Mouse (Mus musculus) kidney, postnatal 36 days (tissue): ENCODE results near the gene Rsg1.

Experiments used
- DNase-seq, 2 experiments: peaks; one replicate each; pipeline ENCODE4 v3.0.0; 2021 to 2022; ENCODE audit warnings: mixed read lengths in 2 of 2

Gene Rsg1

DNA sequence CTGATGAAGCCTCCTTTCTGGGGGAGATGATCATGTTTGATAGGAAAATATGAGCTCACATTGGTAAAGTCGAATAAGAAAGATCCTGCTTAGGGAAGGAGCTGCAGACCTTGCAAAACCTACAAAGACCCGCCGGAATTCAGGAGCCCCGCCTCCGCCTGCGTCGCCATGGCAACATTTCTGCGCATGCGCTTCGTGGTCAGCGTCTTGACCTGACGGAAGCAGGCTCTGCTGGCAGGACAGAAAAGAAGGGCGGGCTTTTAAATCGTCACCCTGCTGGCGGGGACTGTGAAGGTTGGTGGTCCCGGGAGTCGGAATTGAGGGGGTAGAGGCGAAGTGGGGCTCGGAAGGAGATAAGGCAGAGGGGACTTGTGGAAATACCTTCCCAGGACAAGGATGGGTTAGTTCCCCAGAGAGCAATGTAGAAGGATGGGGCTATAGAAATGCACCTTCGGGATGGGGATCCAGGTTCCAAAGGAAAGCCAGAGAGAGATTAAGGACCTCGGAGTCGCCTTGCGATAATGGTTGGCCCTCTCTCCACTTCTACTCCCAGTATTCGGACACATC is at the start of gene Rsg1:
Gene Rsg1 (plus strand): TSS at position 187 of the 567 bp plus-strand sequence.
- peak; percentile 95 to 97 for DNase-seq

DNA sequence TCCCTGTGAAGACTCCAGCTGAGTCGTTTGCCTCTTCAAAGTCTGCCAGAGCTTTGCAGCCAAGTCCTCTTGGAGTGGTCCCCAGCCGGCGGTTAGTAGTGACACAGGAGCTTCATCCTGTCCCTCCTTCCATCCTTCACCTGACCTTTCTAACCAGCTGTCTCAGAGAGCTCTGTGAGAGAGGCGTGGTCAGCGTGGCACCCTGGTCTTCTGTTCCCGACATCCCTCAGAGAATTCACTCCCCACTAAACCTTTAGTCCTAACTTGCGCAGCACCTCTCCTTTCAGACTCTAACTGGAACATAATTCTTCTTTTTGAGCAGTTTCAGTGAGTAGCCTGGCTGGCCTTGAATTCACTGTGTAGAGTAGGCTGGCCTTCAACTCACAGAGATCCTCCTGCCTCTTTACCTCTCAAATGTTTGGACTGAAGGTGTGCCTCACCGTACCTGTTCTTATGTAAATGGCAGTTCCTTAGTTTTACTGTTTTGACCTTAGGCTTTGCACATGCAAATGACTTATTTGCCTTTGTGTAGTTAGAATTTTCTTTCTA is 47.9 kb upstream of the Rsg1 start:
- DNase-seq = no peak

DNA sequence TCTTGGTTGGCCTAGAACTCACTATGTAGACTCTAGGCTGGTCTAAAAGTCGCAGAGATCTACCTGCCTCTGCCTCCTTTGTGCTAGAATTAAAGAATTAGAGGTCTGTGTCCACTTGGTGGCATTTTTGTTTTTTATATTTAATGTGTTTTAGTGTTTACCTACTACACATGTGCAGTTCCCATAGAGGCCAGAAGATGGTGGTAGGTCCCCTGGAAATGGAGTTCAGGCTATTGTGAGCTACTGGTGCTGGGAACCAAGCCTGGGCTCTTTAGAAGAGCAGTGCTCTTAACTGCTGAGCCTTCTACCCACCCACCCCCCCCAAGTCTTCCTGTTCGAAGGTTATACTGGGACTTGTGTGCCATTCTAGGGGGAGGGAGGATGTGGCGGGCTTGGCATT is 46.6 kb upstream of the Rsg1 start:
- DNase-seq = no peak

DNA sequence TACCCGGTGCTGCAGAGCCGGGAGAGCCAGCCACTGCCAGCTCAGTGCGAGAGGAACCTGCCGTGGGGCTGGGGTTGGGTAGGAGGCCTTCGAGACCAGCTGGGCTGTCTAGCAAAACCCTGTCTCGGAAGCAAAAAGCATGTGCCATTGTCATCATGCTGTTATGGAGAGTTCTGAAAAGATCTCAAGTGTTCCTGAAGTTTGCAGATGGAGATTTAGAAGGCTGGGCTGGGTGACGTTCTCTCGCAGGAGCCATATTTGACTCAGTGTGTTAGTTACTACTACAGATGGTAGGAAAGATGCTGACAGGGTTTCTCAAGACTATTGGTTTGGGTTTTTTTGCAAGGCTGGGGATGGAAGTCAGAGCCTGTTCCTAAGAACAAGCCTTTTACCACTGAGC is 41.6 kb upstream of the Rsg1 start:
- no peak for DNase-seq

DNA sequence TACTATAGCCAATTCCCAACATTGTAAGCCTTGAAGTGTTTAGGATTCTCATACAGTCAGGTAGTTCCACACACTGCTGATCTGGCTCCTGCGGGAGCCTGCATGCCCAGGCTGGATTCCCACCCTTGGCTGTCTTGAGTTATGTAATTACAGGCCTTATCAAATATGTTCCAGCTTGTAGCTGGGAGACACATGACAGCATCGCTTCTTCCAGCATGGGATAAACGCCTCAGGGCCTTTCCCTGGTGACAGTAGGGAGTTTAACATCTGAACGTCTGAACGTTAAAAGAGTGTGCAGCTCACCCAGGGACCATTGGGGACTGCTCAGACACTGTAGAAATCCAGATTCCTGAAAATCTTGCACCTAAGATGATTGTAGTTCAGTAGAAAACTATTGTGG is 38.0 kb upstream of the Rsg1 start:
- DNase-seq = no peak

DNA sequence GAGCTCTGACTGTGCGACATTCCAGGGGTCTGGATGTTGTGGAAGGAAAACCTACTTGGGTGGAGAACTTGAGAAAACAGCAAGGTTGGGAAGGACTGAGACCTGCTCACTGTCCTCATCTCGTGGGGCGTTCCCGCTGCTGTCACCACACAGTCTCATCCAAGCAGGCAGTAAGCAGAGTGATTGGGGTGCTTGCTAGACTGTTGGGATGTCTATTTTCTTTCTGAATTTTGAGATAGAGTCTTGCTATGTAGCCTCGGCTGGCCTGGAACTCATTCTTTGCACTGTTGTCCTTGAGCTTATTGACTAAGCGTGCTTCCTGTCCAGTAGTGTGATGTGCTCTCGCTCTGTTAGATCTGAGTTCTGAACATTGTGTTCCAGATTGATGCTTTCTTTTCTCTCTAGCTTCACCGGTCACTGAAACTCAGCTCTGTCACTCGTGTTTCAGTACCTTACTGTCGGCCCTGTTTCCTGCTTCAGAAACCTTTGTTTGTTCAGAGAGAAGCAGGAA is 37.4 kb upstream of the Rsg1 start:
- DNase-seq = no peak

DNA sequence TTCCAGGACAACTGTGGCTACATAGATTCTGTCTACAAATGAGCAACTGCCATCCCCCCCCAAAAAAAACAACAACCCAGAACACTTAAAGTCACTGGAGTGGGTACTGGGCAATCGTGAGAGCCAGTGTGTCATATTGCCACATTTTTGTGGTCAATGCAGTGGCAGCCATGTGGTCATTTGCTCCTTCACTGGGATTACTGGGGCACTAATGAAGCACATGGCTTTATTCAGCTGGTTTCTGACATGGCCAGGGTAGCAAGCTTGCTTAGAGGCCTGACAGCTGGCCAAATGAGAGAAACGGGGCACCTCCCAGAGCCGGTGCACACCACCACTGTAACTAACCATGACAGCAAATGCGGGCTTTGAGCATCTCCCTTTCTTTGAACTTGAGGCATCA is 35.3 kb upstream of the Rsg1 start:
- no peak for DNase-seq

DNA sequence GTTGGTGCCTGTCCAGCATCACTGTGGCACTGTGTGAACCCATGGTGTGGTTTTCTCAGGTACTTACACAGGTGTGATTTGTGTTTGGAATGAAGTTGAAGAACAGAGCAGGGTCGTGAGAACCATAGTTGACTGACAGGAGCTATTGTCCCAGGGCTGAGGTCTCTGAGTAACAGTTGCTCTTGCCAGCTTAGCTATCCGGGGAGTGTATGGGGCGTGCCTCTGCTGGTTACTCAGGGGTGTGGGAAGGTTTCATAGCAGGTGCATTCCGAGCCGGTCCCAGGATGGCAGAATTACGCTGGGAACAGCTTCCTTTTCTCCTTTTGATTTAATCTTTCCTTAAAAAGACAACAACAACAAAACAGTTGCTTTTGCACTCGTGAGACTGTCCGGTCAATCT is 32.9 kb upstream of the Rsg1 start:
- no peak for DNase-seq

DNA sequence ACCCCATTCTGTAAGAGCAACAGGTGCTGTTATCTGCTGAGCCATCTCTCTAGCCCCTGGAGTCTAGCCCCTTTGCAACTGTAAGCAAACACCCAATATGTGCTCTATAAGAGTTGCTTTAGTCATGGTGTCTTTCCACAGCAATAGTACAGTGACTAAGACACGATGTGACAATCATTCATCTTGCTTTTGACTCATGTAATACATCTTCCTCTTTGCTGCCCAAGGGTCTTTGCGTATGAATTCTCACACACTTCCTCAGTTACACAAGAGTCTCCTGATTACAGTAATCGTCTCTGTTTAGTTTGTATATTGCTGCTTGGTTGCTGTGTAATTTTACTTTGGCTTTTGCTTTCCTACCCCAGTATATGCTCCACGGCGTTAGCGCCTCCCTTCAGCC is 31.8 kb upstream of the Rsg1 start:
- no peak for DNase-seq

DNA sequence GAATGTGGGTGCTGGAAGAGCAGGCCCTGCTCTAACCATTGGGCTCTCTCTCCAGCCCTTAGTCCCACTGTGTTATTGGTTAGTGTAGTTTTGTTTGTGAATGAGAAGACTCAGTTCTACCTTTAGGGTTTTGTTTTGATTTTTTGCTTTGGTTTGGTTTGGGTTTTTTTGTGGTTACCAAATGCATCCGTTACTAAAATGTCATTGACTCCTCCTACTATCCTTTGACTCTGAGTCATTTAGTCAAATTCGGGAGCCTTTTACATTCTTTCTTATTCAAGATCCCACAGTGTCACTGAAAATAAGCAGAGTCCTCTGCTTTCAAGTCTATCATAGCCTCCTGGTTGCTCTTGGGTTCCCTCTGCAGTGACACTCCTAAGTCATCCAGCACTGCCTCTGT is 29.8 kb upstream of the Rsg1 start:
- DNase-seq = no peak

DNA sequence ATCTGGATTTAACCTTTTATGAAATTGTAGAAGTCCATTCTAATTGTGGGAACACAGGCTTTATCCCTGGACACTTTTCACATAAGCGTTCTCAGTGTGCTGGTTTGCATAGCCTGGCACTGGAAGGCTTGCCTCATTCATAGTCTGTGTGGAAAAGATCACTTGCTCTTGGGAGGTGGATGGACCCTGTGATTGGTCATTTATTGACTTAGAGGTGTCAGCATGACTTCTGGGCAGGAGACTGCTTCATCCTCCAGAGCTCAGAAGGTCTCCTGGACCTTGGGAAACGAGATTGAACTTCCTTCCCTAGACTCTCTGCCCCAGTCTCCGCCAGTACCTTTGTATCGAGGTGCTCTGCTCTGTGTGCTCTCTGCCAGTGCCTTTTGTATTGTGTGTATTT is 29.3 kb upstream of the Rsg1 start:
- peak; percentile 17 to 27 for DNase-seq

DNA sequence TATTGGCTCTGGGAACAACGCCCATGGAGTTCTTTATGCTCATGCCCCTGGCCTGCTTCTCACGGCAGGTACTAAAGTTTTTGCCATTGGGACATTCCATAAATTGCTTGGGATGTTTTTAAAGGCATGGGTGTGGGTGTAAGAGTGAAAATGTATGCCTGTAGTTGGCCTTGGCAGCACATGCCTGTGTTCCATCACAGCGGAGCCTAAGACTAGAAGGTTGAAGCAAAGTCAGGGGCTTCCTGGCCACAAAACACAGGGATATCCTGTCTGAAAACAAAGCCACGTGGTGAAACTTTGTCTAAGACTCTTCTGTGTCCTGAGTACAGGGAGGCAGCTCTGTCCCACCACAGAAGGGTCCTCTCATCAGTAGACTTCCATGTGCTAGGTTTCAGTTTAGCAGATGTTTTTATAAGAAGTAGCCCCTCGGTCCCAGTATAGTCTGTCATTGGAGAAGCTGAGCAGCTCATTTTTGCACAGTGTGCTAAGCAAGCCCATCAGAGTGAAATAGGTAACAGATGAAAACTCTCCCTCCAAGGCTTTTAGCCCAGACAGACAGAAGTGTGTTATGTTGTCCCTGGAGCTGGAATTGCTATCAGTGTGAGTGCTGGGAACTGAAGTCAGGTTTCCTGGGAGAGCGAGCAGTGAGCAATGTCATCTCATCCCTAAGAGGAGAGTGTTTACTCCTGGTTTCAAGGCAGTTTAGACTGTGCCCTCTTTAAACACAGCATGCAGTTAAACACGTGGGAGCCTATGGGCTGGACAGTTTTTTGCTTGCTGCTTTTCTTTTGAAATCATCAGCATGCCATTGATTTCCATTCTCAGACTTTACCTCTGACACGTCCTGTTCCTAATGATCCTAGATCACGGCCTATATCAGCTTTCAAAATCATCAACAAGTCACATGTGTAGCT is 26.6 kb upstream of the Rsg1 start:
- DNase-seq = no peak

DNA sequence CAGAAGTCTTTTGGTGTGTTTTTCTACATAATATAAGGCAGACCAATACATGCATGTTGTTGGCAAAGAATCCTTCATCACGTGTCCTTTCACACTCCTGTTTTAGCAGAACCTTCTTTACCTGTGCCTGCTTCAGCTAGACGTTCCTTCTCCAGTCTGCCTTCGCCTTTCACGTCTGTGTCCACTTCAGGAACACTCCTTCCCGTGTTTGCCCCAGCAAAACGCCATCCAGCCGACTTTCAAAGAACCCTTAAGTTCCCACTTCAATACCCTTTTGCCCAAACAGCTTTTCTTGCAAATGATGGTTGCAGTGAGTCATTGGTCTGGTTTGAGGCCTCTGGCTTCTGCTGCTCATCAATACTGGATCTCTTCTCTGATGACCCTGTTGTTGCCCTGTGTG is 22.5 kb upstream of the Rsg1 start:
- DNase-seq = no peak

DNA sequence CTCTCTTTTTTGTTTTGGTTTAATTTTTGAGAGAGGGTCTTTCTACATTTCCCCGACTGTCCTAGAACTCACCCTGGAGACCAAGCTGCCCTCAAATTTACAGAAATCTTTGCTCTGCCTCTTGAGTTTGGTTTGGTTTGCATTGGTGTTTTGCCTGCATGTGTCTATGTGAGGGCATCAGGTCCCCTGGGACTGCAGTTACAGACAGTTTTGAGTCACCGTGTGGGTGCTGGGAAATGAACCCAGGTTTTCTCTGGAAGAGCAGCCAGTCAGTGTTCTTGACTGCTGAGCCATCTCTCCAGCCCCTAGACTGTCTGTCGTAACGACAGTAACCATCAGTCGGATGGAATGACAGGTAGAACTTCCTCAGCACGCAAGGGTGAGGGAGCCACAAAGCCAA is 19.2 kb upstream of the Rsg1 start:
- no peak for DNase-seq

DNA sequence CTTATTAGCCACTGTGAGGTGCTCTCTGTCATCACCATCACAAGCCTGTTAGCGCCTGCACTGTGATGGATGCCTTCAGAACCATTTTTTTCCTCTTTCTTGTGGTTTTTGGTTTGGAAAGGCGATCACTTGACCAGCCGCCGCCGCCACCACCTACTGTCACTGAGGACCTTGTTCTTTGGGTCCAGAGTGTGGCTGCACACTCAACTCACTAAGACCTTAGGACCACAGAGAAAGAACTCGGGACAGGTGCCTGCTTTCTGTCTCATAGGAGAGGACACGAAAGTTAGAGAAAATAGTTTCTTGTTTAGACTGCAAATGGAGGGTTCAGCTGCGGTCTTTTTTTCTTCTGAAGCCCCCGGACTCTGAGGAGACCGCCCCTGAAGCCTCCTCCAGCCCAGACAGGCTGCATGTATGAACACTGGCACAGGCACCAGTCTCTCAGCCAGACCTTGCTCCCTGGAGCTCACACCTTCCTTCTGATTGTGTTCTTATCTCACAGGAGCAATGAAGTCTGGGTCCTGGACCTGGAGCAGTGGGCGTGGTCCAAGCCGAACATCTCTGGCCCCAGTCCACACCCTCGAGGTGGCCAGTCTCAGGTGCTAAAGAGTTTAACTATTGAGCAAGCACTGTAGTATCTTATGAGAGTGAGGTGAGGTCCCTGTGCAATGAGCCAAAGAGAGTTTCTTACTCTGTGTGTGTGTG is 16.6 kb upstream of the Rsg1 start:
- DNase-seq = no peak

DNA sequence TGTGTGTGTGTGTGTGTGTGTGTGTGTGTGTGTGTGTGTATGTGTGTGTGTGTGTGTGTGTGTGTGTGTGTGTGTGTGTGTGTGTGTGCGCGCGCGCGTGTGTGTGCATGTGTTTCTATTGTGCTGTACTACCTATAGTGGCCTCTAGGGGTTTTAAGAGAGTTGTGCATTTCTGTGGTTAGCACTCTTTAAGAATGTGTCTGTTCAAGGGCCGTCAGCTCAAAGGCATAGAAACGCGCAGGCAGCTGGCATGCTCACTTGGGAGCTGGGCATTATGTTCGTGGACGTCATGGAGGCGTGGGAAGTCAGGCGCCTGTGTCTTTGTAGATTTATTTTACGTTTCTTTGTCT is 16.1 kb upstream of the Rsg1 start:
- DNase-seq = no peak

DNA sequence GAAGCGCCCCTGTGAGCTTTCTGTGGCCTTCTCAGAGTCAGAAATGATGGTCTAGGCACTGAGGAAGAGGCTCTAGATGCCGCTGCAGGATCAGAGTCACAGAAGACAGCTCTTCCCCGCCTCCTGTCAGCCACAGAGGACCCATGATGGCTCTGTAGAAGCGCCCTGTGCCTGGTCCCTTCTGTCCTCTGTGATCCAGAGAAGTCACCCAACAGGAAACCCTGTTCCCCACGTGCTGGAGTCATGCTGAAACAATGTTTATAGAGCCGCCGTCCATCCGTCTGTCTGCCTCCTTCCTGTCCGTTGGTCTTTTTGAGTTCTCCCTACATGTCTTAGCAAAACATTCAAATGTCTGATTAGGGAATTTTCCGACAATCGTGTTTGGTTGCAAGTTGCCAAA is 12.8 kb upstream of the Rsg1 start:
- peak; percentile 15 to 34 for DNase-seq

DNA sequence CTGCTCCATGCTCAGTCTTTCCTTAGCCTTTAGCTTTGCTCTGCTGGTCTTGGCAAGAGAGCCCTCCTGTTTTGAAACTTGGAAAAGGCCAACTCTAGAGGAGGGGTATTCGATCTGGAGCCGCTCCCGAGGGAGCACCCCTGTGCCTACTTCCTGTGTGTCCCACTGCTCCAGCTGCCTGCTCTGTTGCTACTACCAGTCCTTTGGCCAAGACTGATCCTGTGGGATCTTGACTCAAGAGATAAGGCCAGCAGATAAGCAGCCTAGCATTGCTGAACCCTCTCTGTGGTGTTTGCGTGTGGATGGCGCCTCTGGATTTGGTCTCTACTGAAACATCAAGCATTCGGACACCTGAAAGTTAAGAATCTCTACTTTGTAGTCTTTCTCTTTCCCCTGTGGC is 11.6 kb upstream of the Rsg1 start:
- DNase-seq = no peak

DNA sequence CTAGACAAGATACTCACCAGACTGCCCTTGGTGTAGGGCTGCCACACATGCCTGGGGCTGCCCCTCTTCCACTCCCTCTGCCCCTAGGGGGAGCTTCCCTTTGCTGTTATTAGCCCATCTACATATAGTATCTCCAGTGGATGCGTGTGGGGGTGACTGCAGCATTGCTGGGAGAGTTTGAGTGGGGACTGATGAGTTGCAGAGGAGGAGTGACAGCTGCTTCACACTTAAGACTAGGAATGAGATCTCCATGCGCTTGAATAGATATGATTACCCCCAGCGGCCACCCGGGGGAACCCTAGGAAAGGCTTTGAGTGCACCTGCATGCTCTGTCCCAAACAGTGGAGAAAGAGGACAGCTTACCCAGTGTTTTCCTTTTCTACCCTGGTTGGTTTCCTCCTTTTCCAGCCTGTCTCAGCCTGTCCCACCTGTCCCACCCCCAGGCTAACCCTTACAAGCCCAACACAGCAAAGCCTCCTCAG is 9.1 kb upstream of the Rsg1 start:
- DNase-seq = peak in 1 of 2 experiments; percentile 67

DNA sequence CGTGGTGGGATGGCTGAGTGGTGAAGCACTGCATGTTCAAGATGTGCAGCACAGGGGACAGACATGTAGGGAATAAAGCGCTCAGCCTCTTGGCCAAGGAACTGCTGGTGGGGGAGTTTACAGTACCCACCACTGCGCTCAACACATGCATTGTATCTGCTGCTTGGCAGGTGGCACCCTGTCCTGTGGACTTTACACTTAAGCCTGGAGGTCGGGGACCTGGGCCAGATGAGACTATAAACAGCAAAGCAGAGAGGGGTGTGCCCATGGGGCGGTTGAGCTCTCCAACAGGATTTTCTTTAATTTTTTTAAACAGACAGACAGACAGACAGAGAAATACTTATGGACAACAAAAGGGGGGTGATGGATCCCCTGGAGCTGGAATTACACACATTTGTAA is 6.7 kb upstream of the Rsg1 start:
- peak; percentile 60 to 67 for DNase-seq

DNA sequence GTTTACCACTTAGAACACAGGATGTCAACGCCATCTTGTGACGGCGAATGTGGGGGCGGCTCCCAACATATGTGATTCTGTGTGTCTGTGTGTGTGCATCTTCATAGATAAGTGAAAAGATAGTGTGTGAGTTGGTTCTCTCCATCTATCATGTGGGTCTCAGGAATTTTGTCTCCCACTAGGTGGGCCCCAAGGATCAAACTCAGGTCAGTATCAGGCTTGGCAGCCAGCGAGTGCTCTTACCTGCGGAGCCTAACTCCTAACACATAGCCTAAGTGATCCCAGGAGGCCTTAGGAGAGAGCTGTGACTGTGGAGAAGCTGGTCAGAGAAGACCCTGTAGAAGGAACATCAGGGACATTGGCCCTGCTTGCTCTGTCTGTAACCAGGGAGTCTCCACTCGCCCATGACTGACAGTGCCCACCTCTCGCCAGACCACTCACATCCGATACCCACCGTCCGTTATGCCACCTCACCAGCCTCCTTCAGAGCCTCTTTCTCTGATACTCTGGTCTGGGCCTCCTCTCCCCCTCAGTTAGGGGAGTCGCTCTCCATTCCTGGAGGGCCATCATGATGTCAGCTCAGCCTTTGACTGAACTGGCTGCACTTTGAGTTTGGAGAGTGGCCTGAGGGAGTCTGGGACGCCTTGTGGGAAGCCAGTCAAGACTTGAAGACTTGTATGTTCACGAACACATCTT is 3.1 kb upstream of the Rsg1 start:
- DNase-seq = no peak

DNA sequence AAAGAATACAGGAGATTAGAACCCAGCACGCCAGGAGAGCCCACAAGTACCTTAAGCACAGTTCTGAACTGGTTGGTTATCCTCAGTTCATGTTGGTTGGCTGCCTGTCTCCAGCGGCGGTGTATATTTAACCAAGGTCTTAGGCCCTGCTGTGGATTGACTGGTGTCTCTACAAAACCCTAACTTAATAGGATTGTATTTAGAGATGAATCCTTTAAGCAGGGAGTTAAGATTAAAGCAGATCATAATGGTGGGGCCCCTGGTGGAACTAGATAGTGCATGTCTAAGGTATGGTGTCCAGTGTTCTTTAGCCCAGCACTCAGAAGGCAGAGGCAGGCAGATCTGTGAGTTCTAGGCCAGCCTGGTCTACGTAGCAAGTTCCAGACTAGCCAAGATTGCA is 2.1 kb upstream of the Rsg1 start:
- DNase-seq = no peak

DNA sequence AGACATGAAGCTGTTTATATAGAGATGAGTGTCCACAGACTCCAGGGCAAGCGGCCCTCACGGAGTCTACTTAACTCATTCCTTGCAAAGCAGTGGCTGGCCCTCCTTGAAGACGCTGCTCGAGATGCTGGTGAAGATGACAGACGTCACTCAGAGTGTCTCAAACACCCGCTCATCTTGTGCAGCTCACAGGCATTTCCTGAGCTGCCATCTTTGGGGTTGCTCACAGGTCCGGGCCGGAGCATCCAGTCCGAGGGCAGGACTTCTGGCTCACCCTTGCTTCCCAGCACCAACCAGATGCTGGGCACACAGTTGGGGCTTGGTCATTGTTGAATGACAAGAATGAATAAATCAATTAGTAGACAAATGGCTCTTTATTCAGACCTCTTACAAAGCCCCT is 864 bp upstream of the Rsg1 start:
- no peak for DNase-seq
